ENCODE assay signal across 25 mouse cellular contexts in the genomic region with DNA sequence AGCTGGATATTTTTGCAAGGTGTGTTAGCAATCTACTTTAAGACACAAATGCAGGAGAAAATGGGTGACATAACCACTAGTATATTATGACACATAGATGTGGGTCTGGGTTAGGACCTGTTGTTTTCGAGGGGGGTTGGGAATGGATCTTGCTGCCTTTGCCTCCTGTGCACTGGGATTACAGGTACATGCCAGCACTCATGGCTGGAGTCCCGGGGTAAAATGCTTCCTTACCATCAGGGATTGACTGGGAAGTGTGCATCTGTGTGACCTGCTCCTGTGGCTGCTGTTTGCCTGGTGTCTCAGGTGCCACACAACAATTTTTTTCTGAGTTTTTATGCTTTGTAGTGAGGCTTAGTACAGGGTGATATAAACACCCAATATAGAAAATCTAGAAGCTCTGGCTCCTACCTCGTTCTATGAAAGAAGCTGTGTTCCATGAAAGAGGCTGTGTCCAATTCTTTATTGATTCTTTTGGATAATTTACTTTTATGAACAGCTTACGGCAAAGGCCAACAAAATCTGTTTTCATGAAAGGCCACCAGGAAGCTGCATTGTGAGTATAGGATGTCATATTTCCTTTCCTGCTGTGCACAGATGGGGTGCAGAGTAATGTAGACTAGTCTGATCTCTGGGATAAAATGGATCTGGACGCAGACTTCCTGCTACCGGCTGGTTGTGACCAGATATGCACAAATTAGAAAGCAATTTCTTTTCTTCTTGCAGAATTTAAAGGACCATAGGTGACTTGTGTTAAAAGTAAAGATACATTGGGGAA.
A peak's percentile ranks its signal among the peaks of the same experiment; 100 is the strongest.
DNase-seq lines count a peak whose midpoint lies in the region; ATAC-seq lines count a peak whose summit lies in the region.
"Had no signal": no experiment of that assay in that cellular context is flagged by ENCODE, and none has a peak within 500 bp of the region (broad histone marks: within the 10 kb centered on the region; RNA-seq: fewer than 3 reads in every experiment).

No protein-coding gene starts in this region.

- H3K9me3 ChIP-seq in kidney, embryonic 15.5 days (replicated peaks), result no peaks in the 10 kb centered on the region
- no peaks in the 10 kb centered on the region for H3K9me3 ChIP-seq in liver, embryonic 12.5 days (replicated peaks)
- H3K9me3 ChIP-seq: embryonic facial prominence, embryonic 13.5 days; heart, embryonic 15.5 days; midbrain, embryonic 12.5 days had no signal

- no peak for ATAC-seq in kidney, embryonic 15.5 days (replicated peaks; ENCODE audit: low FRiP score)
- ATAC-seq in common myeloid progenitor, adult 5-6 weeks (replicated peaks; ENCODE audit: low read depth, poor library complexity, severe bottlenecking), result 0 out of 2 replicates have a peak, but pooled peaks have one; percentile 12
- ATAC-seq in liver, embryonic 12.5 days, result no peak
- ATAC-seq: activated CD4-positive, CD25-positive, alpha-beta regulatory T cell, adult 4 months; forebrain, embryonic 14.5 days; inflammation-experienced regulatory T-cells, adult 6 months; liver, postnatal 0 days had no signal

- 61% methylated on average over 6 of the region's 6 CpGs for WGBS in kidney, embryonic 15.5 days
- WGBS in liver, embryonic 12.5 days (ENCODE audit: insufficient replicate concordance), result 74% methylated on average over 6 of the region's 6 CpGs

- no peak overlapping the region for H3K4me3 ChIP-seq in kidney, embryonic 15.5 days (replicated peaks)
- H3K4me3 ChIP-seq in liver, embryonic 12.5 days, result no peak overlapping the region
- H3K4me3 ChIP-seq: embryonic facial prominence, embryonic 13.5 days; erythroblast, embryonic 14.5 days; gastrocnemius, adult 2 months; heart, embryonic 15.5 days; left cerebral cortex, adult 2 months; midbrain, embryonic 12.5 days had no signal

- peaks cover 46% of the 10 kb centered on the region for H3K4me1 ChIP-seq in kidney, embryonic 15.5 days
- peaks cover 10% of the 10 kb centered on the region; the same call in 1 of the 2 replicates for H3K4me1 ChIP-seq in liver, embryonic 12.5 days

- no peak overlapping the region for H3K9ac ChIP-seq in kidney, embryonic 15.5 days
- no peak overlapping the region for H3K9ac ChIP-seq in liver, embryonic 12.5 days
- H3K9ac ChIP-seq: embryonic facial prominence, embryonic 13.5 days; heart, embryonic 15.5 days; liver, postnatal 0 days; midbrain, embryonic 12.5 days had no signal

- H3K4me2 ChIP-seq in kidney, embryonic 15.5 days, result no peak overlapping the region
- no peak overlapping the region for H3K4me2 ChIP-seq in liver, embryonic 12.5 days
- H3K4me2 ChIP-seq: embryonic facial prominence, embryonic 13.5 days; heart, embryonic 15.5 days; midbrain, embryonic 12.5 days had no signal

- peak; percentile 31 for DNase-seq in cerebellum, adult 11 months
- no peak for DNase-seq in cerebellum, postnatal 4 days (ENCODE audit: low spot score in 2 of 2)
- DNase-seq in kidney, postnatal 10 days, result no peak
- DNase-seq in brain, adult 2 months (ENCODE audit: low read depth, low spot score), result peak; percentile 36
- DNase-seq: adrenal gland, adult 8-10 months; embryo, embryonic 11 days; gastrocnemius, adult 2 months; heart, postnatal 4 days; kidney, adult 18-20 months; liver, postnatal 0 days; lung, postnatal 14 days; thymus, adult 18-20 months; thymus, postnatal 36 days had no signal

- H3K27me3 ChIP-seq in kidney, embryonic 15.5 days, result no peaks in the 10 kb centered on the region
- no peaks in the 10 kb centered on the region for H3K27me3 ChIP-seq in liver, embryonic 12.5 days (replicated peaks)
- H3K27me3 ChIP-seq: embryonic facial prominence, embryonic 13.5 days; heart, embryonic 15.5 days; midbrain, embryonic 12.5 days had no signal

- peak overlapping the region; percentile 37; the same call in 1 of the 2 replicates for H3K27ac ChIP-seq in kidney, embryonic 15.5 days
- no peak overlapping the region for H3K27ac ChIP-seq in liver, embryonic 12.5 days
- H3K27ac ChIP-seq: embryonic facial prominence, embryonic 13.5 days; gastrocnemius, adult 2 months; heart, embryonic 15.5 days; kidney, postnatal 0 days; left cerebral cortex, adult 2 months; midbrain, embryonic 12.5 days had no signal

- no peaks in the 10 kb centered on the region for H3K36me3 ChIP-seq in kidney, embryonic 15.5 days
- H3K36me3 ChIP-seq in liver, embryonic 12.5 days, result no peaks in the 10 kb centered on the region
- H3K36me3 ChIP-seq: embryonic facial prominence, embryonic 13.5 days; heart, embryonic 15.5 days; midbrain, embryonic 12.5 days had no signal

Comparison
In these comparisons a context has a peak if more than half of its experiments do, and no peak if none do; other contexts are left out.
1. DNase-seq: peak in cerebellum, adult 11 months (single experiment) and brain, adult 2 months (single experiment); none in cerebellum, postnatal 4 days (0 of 2) and kidney, postnatal 10 days (single experiment).